Mouse (Mus musculus): Measurements from ENCODE around the gene Olfr952.

Olfr952 gene

GRCm38 (mm10) chr9:39427048-39427447 lies at the start of gene Olfr952:
Gene Olfr952, minus strand, starts transcription at chr9:39427148.
- no peak for DNase-seq

GRCm38 (mm10) chr9:39471844-39472243 lies 44.9 kb upstream of the Olfr952 start, which contains the start of gene Olfr955:
Gene Olfr955, minus strand, starts transcription at chr9:39471944.
- DNase-seq: no peak

- no peak for DNase-seq
Measured at GRCm38 (mm10) chr9:39456401-39456800, 29.5 kb upstream of the Olfr952 start, which contains the start of gene Olfr954. Gene Olfr954, plus strand, starts transcription at chr9:39456701.

GRCm38 (mm10) chr9:39387110-39387509 lies 39.8 kb downstream of the Olfr952 start, which contains the start of gene Olfr951:
Gene Olfr951, plus strand, starts transcription at chr9:39387410.
- no peak for DNase-seq

Data from thymus, postnatal 36 days (tissue).